Mouse (Mus musculus) forebrain, embryonic 14.5 days (tissue): ENCODE measurements around the gene Slc28a2. TPM values are rescaled to one million over a fixed set of nuclear protein-coding genes. Genes with fewer than 3 reads are reported as not detected.
"Not testable (repeated sequence)": the region's sequence is repeated elsewhere in the genome, so short reads cannot be mapped to it uniquely, and the experiment has no call there.

Experiments used
- ATAC-seq: fragments of 200-750 bp; cut with Nextera tagmentation; 2 replicates; pipeline ENCODE4 v1.8.0; 2017; ENCODE audit warnings: mild to moderate bottlenecking, moderate library complexity
- DNase-seq: peaks from one replicate; pipeline ENCODE4 v3.0.0-alpha.2; 2015; ENCODE audit warnings: low spot score
- H3K27ac ChIP-seq: fragments of 300-500 bp; sonication (generic); 2 replicates; pipeline ENCODE4 v1.5.1; 2014; ENCODE audit warnings: low read depth, mild to moderate bottlenecking, control low read depth, low read length, moderate library complexity
- H3K27me3 ChIP-seq: fragments of 300-500 bp; sonication (generic); replicated peaks from 2 replicates; pipeline ENCODE4 v1.6.1; 2014; ENCODE audit warnings: low read length, control low read depth, mixed read lengths; ENCODE audit not compliant: control insufficient read depth, insufficient read depth
- H3K36me3 ChIP-seq: fragments of 300-500 bp; sonication (generic); 2 replicates; pipeline ENCODE4 v1.6.1; 2014; ENCODE audit warnings: low read length, control low read depth; ENCODE audit not compliant: control insufficient read depth, insufficient read depth
- H3K4me1 ChIP-seq: fragments of 300-500 bp; sonication (generic); 2 replicates; pipeline ENCODE4 v1.6.1; 2014; ENCODE audit warnings: antibody characterized with exemption, low read length, control low read depth; ENCODE audit not compliant: control insufficient read depth, insufficient read depth
- H3K4me2 ChIP-seq: fragments of 300-500 bp; sonication (generic); 2 replicates; pipeline ENCODE4 v1.6.1; 2014; ENCODE audit warnings: mild to moderate bottlenecking, control low read depth, low read length
- H3K4me3 ChIP-seq: fragments of 300-500 bp; sonication (generic); 2 replicates; pipeline ENCODE4 v1.5.1; 2014; ENCODE audit warnings: low read depth, low read length, control low read depth
- H3K9ac ChIP-seq: fragments of 300-500 bp; sonication (generic); 2 replicates; pipeline ENCODE4 v1.6.1; 2014; ENCODE audit warnings: mild to moderate bottlenecking, low read length, control low read depth, moderate library complexity
- H3K9me3 ChIP-seq: fragments of 300-500 bp; sonication (generic); replicated peaks from 2 replicates; pipeline ENCODE4 v1.6.1; 2016; ENCODE audit warnings: low read length, control low read depth, mixed read lengths; ENCODE audit not compliant: control insufficient read depth
- WGBS: fragments of 180-500 bp; shearing (Covaris S2); extraction: QIAGEN DNeasy Blood & Tissue Kit; methylation state at CpG from one replicate; pipeline ENCODE4 v1.1.7; 2014; 5-methylcytosine and 5-hydroxymethylcytosine counted together
- polyA plus RNA-seq: library from polyadenylated mRNA; unstranded; fragments of >200 nt; fragmentation: Nextera tagmentation; extraction: Ambion mirVana; gene quantifications from 2 replicates; pipeline ENCODE4 v1.2.1, GENCODE M21; 2014

Slc28a2 gene
- polyA plus RNA-seq, 1 experiment from 2014 or later: not detected

GRCm38 (mm10) chr2:122385095-122385494 lies 41.2 kb upstream of the Slc28a2 start:
- Histone ChIP-seq H3K9me3 (no peaks in the 10 kb centered on the region), H3K36me3 (no peaks in the 10 kb centered on the region), H3K27ac (no peak overlapping the region), H3K27me3 (no peaks in the 10 kb centered on the region), H3K9ac (no peak overlapping the region), H3K4me3 (no peak overlapping the region), H3K4me2 (no peak overlapping the region), H3K4me1 (no peaks in the 10 kb centered on the region)
- ATAC-seq (no peak), DNase-seq (no peak)
- 44% methylated on average over 3 of the region's 3 CpGs for whole genome bisulfite sequencing

- 96% methylated on average over 3 of the region's 3 CpGs for WGBS
- not testable (repeated sequence) for H3K4me1 ChIP-seq, ATAC-seq
These were observed 39.1 kb upstream of the Slc28a2 start for GRCm38 (mm10) chr2:122387135-122387534.

GRCm38 (mm10) chr2:122396150-122396549 lies 30.1 kb upstream of the Slc28a2 start:
- Histone ChIP-seq H3K9ac (no peak overlapping the region), H3K4me2 (no peak overlapping the region), H3K27me3 (no peaks in the 10 kb centered on the region), H3K36me3 (no peaks in the 10 kb centered on the region), H3K27ac (no peak overlapping the region), H3K4me3 (no peak overlapping the region), H3K9me3 (no peaks in the 10 kb centered on the region), H3K4me1 (no peaks in the 10 kb centered on the region)
- 87% methylated on average over 1 of the region's 1 CpGs for WGBS
- DNase-seq: no peak
- no peak for ATAC-seq

More at GRCm38 (mm10) chr2:122387135-122387534, 39.1 kb upstream of the Slc28a2 start:
- H3K9ac ChIP-seq, H3K4me3 ChIP-seq, DNase-seq, H3K9me3 ChIP-seq, H3K27me3 ChIP-seq, H3K36me3 ChIP-seq, H3K27ac ChIP-seq, H3K4me2 ChIP-seq: not testable (repeated sequence)

GRCm38 (mm10) chr2:122407607-122408006 lies 18.7 kb upstream of the Slc28a2 start:
- WGBS: 96% methylated on average over 2 of the region's 2 CpGs
- no peaks in the 10 kb centered on the region for H3K9me3 ChIP-seq
- no peak for DNase-seq
- H3K36me3 ChIP-seq: no peaks in the 10 kb centered on the region
- H3K27ac ChIP-seq: no peak overlapping the region
- H3K4me2 ChIP-seq: no peak overlapping the region
- ATAC-seq: no peak
- H3K4me1 ChIP-seq: no peaks in the 10 kb centered on the region
- no peak overlapping the region for H3K9ac ChIP-seq
- H3K4me3 ChIP-seq: no peak overlapping the region
- H3K27me3 ChIP-seq: no peaks in the 10 kb centered on the region

- Histone ChIP-seq H3K9ac (no peak overlapping the region), H3K36me3 (no peaks in the 10 kb centered on the region), H3K27me3 (no peaks in the 10 kb centered on the region), H3K4me2 (no peak overlapping the region), H3K4me1 (no peaks in the 10 kb centered on the region), H3K27ac (no peak overlapping the region), H3K4me3 (no peak overlapping the region), H3K9me3 (no peaks in the 10 kb centered on the region)
- DNase-seq (no peak), ATAC-seq (no peak)
- WGBS: 85% methylated on average over 7 of the region's 7 CpGs
These were observed 17.3 kb upstream of the Slc28a2 start for GRCm38 (mm10) chr2:122408928-122409327.

- not testable (repeated sequence) for H3K4me1 ChIP-seq, H3K4me3 ChIP-seq, H3K27me3 ChIP-seq, H3K36me3 ChIP-seq, DNase-seq, H3K27ac ChIP-seq, H3K9me3 ChIP-seq, H3K9ac ChIP-seq, H3K4me2 ChIP-seq, ATAC-seq
- 88% methylated on average over 2 of the region's 2 CpGs for WGBS
These were observed 368 bp downstream of the Slc28a2 start for GRCm38 (mm10) chr2:122426645-122427044.

GRCm38 (mm10) chr2:122438706-122439482 lies 12.6 kb downstream of the Slc28a2 start:
- not testable (repeated sequence) for H3K4me2 ChIP-seq, DNase-seq, ATAC-seq, H3K27me3 ChIP-seq, H3K27ac ChIP-seq, H3K9ac ChIP-seq, H3K36me3 ChIP-seq, H3K4me3 ChIP-seq, H3K9me3 ChIP-seq, H3K4me1 ChIP-seq
- WGBS: 92% methylated on average over 5 of the region's 5 CpGs

GRCm38 (mm10) chr2:122440521-122440920 lies 14.2 kb downstream of the Slc28a2 start:
- H3K27ac ChIP-seq, H3K4me1 ChIP-seq, DNase-seq, H3K4me2 ChIP-seq, ATAC-seq, H3K4me3 ChIP-seq, H3K9ac ChIP-seq, H3K9me3 ChIP-seq, H3K27me3 ChIP-seq, H3K36me3 ChIP-seq: not testable (repeated sequence)
- WGBS: 8% methylated on average over 1 of the region's 3 CpGs
